Mouse (Mus musculus): ENCODE results near the gene Lyplal1. TPM values are rescaled to one million over a fixed set of nuclear protein-coding genes. Genes with fewer than 3 reads are reported as not detected.

Gene Lyplal1
- polyA plus RNA-seq (2012; rRNA removed), result 8.2 and 8.3 TPM in 2 replicates

GRCm38 (mm10) chr1:186116701-186117488, at the start of gene Lyplal1:
Lyplal1 (minus strand) TSS chr1:186117310.
- H3K4me1 ChIP-seq (ENCODE audit: control insufficient read depth, insufficient read depth, low read length), result no peaks in the 10 kb centered on the region
- no peak for TF ChIP-seq CTCF (IDR thresholded peaks at IDR 0.05; ENCODE audit: extremely low read depth, insufficient read depth, low read length)
- TF ChIP-seq POLR2A (IDR thresholded peaks at IDR 0.05; ENCODE audit: extremely low read depth, insufficient read depth, low read length), result peak; percentile 91
- peak within 1 kb of the TSS; percentile 38 for H3K27ac ChIP-seq (ENCODE audit: insufficient read depth, low read length)
- peak within 1 kb of the TSS; percentile 87 for H3K4me3 ChIP-seq (ENCODE audit: insufficient read depth, low read length)

- no peak overlapping the region for H3K4me3 ChIP-seq (ENCODE audit: insufficient read depth, low read length)
- TF ChIP-seq POLR2A (IDR thresholded peaks at IDR 0.05; ENCODE audit: extremely low read depth, insufficient read depth, low read length) (no peak), CTCF (IDR thresholded peaks at IDR 0.05; ENCODE audit: extremely low read depth, insufficient read depth, low read length) (no peak)
- no peak overlapping the region for H3K27ac ChIP-seq (ENCODE audit: insufficient read depth, low read length)
- no peaks in the 10 kb centered on the region for H3K4me1 ChIP-seq (ENCODE audit: control insufficient read depth, insufficient read depth, low read length)
These were observed 46.5 kb upstream of the Lyplal1 start for GRCm38 (mm10) chr1:186163616-186164015.

GRCm38 (mm10) chr1:186163206-186163605, 46.1 kb upstream of the Lyplal1 start:
- no peak for TF ChIP-seq CTCF (IDR thresholded peaks at IDR 0.05; ENCODE audit: extremely low read depth, insufficient read depth, low read length)
- no peak for TF ChIP-seq POLR2A (IDR thresholded peaks at IDR 0.05; ENCODE audit: extremely low read depth, insufficient read depth, low read length)
- no peak overlapping the region for H3K4me3 ChIP-seq (ENCODE audit: insufficient read depth, low read length)
- no peak overlapping the region for H3K27ac ChIP-seq (ENCODE audit: insufficient read depth, low read length)
- H3K4me1 ChIP-seq (ENCODE audit: control insufficient read depth, insufficient read depth, low read length), result no peaks in the 10 kb centered on the region

GRCm38 (mm10) chr1:186150376-186150775, 33.3 kb upstream of the Lyplal1 start:
- H3K4me3 ChIP-seq (ENCODE audit: insufficient read depth, low read length), result no peak overlapping the region
- no peak overlapping the region for H3K27ac ChIP-seq (ENCODE audit: insufficient read depth, low read length)
- TF ChIP-seq CTCF (IDR thresholded peaks at IDR 0.05; ENCODE audit: extremely low read depth, insufficient read depth, low read length) (no peak), POLR2A (IDR thresholded peaks at IDR 0.05; ENCODE audit: extremely low read depth, insufficient read depth, low read length) (no peak)
- no peaks in the 10 kb centered on the region for H3K4me1 ChIP-seq (ENCODE audit: control insufficient read depth, insufficient read depth, low read length)

- Histone ChIP-seq H3K27ac (ENCODE audit: insufficient read depth, low read length) (no peak overlapping the region), H3K4me1 (ENCODE audit: control insufficient read depth, insufficient read depth, low read length) (no peaks in the 10 kb centered on the region), H3K4me3 (ENCODE audit: insufficient read depth, low read length) (no peak overlapping the region)
- TF ChIP-seq CTCF (IDR thresholded peaks at IDR 0.05; ENCODE audit: extremely low read depth, insufficient read depth, low read length) (no peak), POLR2A (IDR thresholded peaks at IDR 0.05; ENCODE audit: extremely low read depth, insufficient read depth, low read length) (no peak)
These were observed 28.3 kb upstream of the Lyplal1 start for GRCm38 (mm10) chr1:186145444-186145843.

- no peak for TF ChIP-seq CTCF (IDR thresholded peaks at IDR 0.05; ENCODE audit: extremely low read depth, insufficient read depth, low read length)
- TF ChIP-seq POLR2A (IDR thresholded peaks at IDR 0.05; ENCODE audit: extremely low read depth, insufficient read depth, low read length), result no peak
- Histone ChIP-seq H3K4me1 (ENCODE audit: control insufficient read depth, insufficient read depth, low read length) (no peaks in the 10 kb centered on the region), H3K27ac (ENCODE audit: insufficient read depth, low read length) (no peak overlapping the region), H3K4me3 (ENCODE audit: insufficient read depth, low read length) (no peak overlapping the region)
These were observed 23.1 kb upstream of the Lyplal1 start for GRCm38 (mm10) chr1:186140191-186140590.

- TF ChIP-seq CTCF (IDR thresholded peaks at IDR 0.05; ENCODE audit: extremely low read depth, insufficient read depth, low read length), result no peak
- no peak for TF ChIP-seq POLR2A (IDR thresholded peaks at IDR 0.05; ENCODE audit: extremely low read depth, insufficient read depth, low read length)
- H3K27ac ChIP-seq (ENCODE audit: insufficient read depth, low read length), result no peak overlapping the region
- H3K4me3 ChIP-seq (ENCODE audit: insufficient read depth, low read length), result no peak overlapping the region
- H3K4me1 ChIP-seq (ENCODE audit: control insufficient read depth, insufficient read depth, low read length), result no peaks in the 10 kb centered on the region
These were observed 20.8 kb upstream of the Lyplal1 start for GRCm38 (mm10) chr1:186137873-186138272.

GRCm38 (mm10) chr1:186136636-186137380, 19.7 kb upstream of the Lyplal1 start:
- TF ChIP-seq CTCF (IDR thresholded peaks at IDR 0.05; ENCODE audit: extremely low read depth, insufficient read depth, low read length) (no peak), POLR2A (IDR thresholded peaks at IDR 0.05; ENCODE audit: extremely low read depth, insufficient read depth, low read length) (no peak)
- Histone ChIP-seq H3K4me1 (ENCODE audit: control insufficient read depth, insufficient read depth, low read length) (no peaks in the 10 kb centered on the region), H3K27ac (ENCODE audit: insufficient read depth, low read length) (no peak overlapping the region), H3K4me3 (ENCODE audit: insufficient read depth, low read length) (no peak overlapping the region)

- TF ChIP-seq CTCF (IDR thresholded peaks at IDR 0.05; ENCODE audit: extremely low read depth, insufficient read depth, low read length) (no peak), POLR2A (IDR thresholded peaks at IDR 0.05; ENCODE audit: extremely low read depth, insufficient read depth, low read length) (no peak)
- Histone ChIP-seq H3K4me3 (ENCODE audit: insufficient read depth, low read length) (no peak overlapping the region), H3K27ac (ENCODE audit: insufficient read depth, low read length) (no peak overlapping the region), H3K4me1 (ENCODE audit: control insufficient read depth, insufficient read depth, low read length) (no peaks in the 10 kb centered on the region)
These were observed 14.4 kb upstream of the Lyplal1 start for GRCm38 (mm10) chr1:186131465-186131864.

Measured in cortical plate, adult 2 months (tissue).